ENCODE assay signal across 8 mouse cellular contexts in genomic region chr19:29066981-29067471, GRCm38 (mm10). TPM values are rescaled to one million over a fixed set of nuclear protein-coding genes. Genes with fewer than 3 reads are reported as not detected.
DNase-seq lines count a peak whose midpoint lies in the region; ATAC-seq and TF ChIP-seq lines count a peak whose summit lies in the region.

No protein-coding gene starts in this region.

- H3K9me3 ChIP-seq in forebrain, embryonic 15.5 days, result no peaks in the 10 kb centered on the region
- no peaks in the 10 kb centered on the region for H3K9me3 ChIP-seq in hindbrain, embryonic 13.5 days
- H3K9me3 ChIP-seq in midbrain, embryonic 16.5 days (replicated peaks; ENCODE audit: control insufficient read depth, low read length, poor library complexity, severe bottlenecking), result no peaks in the 10 kb centered on the region
- H3K9me3 ChIP-seq in stomach, embryonic 16.5 days (replicated peaks; ENCODE audit: control insufficient read depth, low read length), result no peaks in the 10 kb centered on the region

- no peak overlapping the region for H3K9ac ChIP-seq in forebrain, embryonic 15.5 days (replicated peaks)
- no peak overlapping the region for H3K9ac ChIP-seq in hindbrain, embryonic 13.5 days
- peak overlapping the region; percentile 56 for H3K9ac ChIP-seq in liver, adult 2 months (ENCODE audit: low read depth, low read length)
- H3K9ac ChIP-seq in midbrain, embryonic 16.5 days (ENCODE audit: low read depth, low read length), result no peak overlapping the region
- H3K9ac ChIP-seq in stomach, embryonic 16.5 days (ENCODE audit: low read length), result peak overlapping the region; percentile 19

- peak overlapping the region; percentile 6; the same call in 1 of the 2 replicates for H3K4me2 ChIP-seq in forebrain, embryonic 15.5 days (replicated peaks)
- peak overlapping the region; percentile 32 for H3K4me2 ChIP-seq in hindbrain, embryonic 13.5 days
- H3K4me2 ChIP-seq in midbrain, embryonic 16.5 days (ENCODE audit: low read length), result peak overlapping the region; percentile 37
- H3K4me2 ChIP-seq in stomach, embryonic 16.5 days (ENCODE audit: low read depth, low read length), result peak overlapping the region; percentile 44

- H3K27me3 ChIP-seq in forebrain, embryonic 15.5 days, result no peaks in the 10 kb centered on the region
- H3K27me3 ChIP-seq in hindbrain, embryonic 13.5 days, result no peaks in the 10 kb centered on the region
- no peaks in the 10 kb centered on the region for H3K27me3 ChIP-seq in liver, adult 2 months (ENCODE audit: control insufficient read depth, insufficient read depth, low read length)
- H3K27me3 ChIP-seq in midbrain, embryonic 16.5 days (ENCODE audit: control insufficient read depth, insufficient read depth, low read depth, low read length), result no peaks in the 10 kb centered on the region
- H3K27me3 ChIP-seq in stomach, embryonic 16.5 days (ENCODE audit: control insufficient read depth, insufficient read depth, low read length), result no peaks in the 10 kb centered on the region

- no peak overlapping the region for H3K27ac ChIP-seq in forebrain, embryonic 15.5 days (replicated peaks)
- H3K27ac ChIP-seq in hindbrain, embryonic 13.5 days, result no peak overlapping the region
- H3K27ac ChIP-seq in liver, adult 2 months (replicated peaks; ENCODE audit: insufficient read depth, low read depth, low read length), result peak overlapping the region; percentile 59
- H3K27ac ChIP-seq in midbrain, embryonic 16.5 days (ENCODE audit: low read length), result no peak overlapping the region
- peak overlapping the region; percentile 40 for H3K27ac ChIP-seq in stomach, embryonic 16.5 days (ENCODE audit: low read length)

- no peaks in the 10 kb centered on the region for H3K79me2 ChIP-seq in liver, adult 2 months (ENCODE audit: control insufficient read depth, insufficient read depth, low read length)

- TF ChIP-seq CTCF in liver, adult 2 months (IDR thresholded peaks at IDR 0.05; ENCODE audit: low read depth, low read length), result no peak

- 22% methylated on average over 11 of the region's 11 CpGs for WGBS in forebrain, embryonic 15.5 days
- WGBS in hindbrain, embryonic 13.5 days, result 16% methylated on average over 11 of the region's 11 CpGs
- 7% methylated on average over 11 of the region's 11 CpGs for WGBS in liver, adult 2 months
- WGBS in midbrain, embryonic 16.5 days, result 21% methylated on average over 11 of the region's 11 CpGs
- 12% methylated on average over 11 of the region's 11 CpGs for WGBS in stomach, embryonic 16.5 days

- peak; percentile 76; the same call in 1 of the 2 replicates for TF ChIP-seq POLR2A in liver, adult 2 months (IDR thresholded peaks at IDR 0.05; ENCODE audit: extremely low read depth, insufficient read depth, low read length)

- H3K36me3 ChIP-seq in forebrain, embryonic 15.5 days, result no peaks in the 10 kb centered on the region
- no peaks in the 10 kb centered on the region for H3K36me3 ChIP-seq in hindbrain, embryonic 13.5 days
- H3K36me3 ChIP-seq in liver, adult 2 months (ENCODE audit: control insufficient read depth, insufficient read depth, low read length), result no peaks in the 10 kb centered on the region
- no peaks in the 10 kb centered on the region for H3K36me3 ChIP-seq in midbrain, embryonic 16.5 days (ENCODE audit: control insufficient read depth, insufficient read depth, low read length)
- no peaks in the 10 kb centered on the region for H3K36me3 ChIP-seq in stomach, embryonic 16.5 days (ENCODE audit: control insufficient read depth, insufficient read depth, low read length)

- no peak overlapping the region for H3K4me3 ChIP-seq in forebrain, embryonic 15.5 days
- peak overlapping the region; percentile 17; the same call in 1 of the 2 replicates for H3K4me3 ChIP-seq in hindbrain, embryonic 13.5 days
- peak overlapping the region; percentile 35 for H3K4me3 ChIP-seq in liver, adult 2 months (ENCODE audit: insufficient read depth, low read depth, low read length)
- H3K4me3 ChIP-seq in midbrain, embryonic 16.5 days (ENCODE audit: low read depth, low read length), result no peak overlapping the region
- H3K4me3 ChIP-seq in stomach, embryonic 16.5 days (replicated peaks; ENCODE audit: low read length), result peak overlapping the region; percentile 27

- peaks cover 8% of the 10 kb centered on the region; the same call in 1 of the 2 replicates for H3K4me1 ChIP-seq in forebrain, embryonic 15.5 days
- peaks cover 15% of the 10 kb centered on the region; the same call in 1 of the 2 replicates for H3K4me1 ChIP-seq in hindbrain, embryonic 13.5 days (replicated peaks)
- H3K4me1 ChIP-seq in liver, adult 2 months (ENCODE audit: control insufficient read depth, insufficient read depth, low read length), result peaks cover 13% of the 10 kb centered on the region; the same call in 1 of the 2 replicates
- peaks cover 2% of the 10 kb centered on the region; the same call in 1 of the 2 replicates for H3K4me1 ChIP-seq in midbrain, embryonic 16.5 days (ENCODE audit: control insufficient read depth, insufficient read depth, low read length)
- H3K4me1 ChIP-seq in stomach, embryonic 16.5 days (ENCODE audit: control insufficient read depth, insufficient read depth, low read length), result peaks cover 15% of the 10 kb centered on the region

- peak; percentile 85 for DNase-seq in layer of hippocampus, adult 11-12 months (ENCODE audit: low spot score)
- no peak for DNase-seq in layer of hippocampus, postnatal 14 days (ENCODE audit: low spot score in 2 of 2)
- DNase-seq in c-Kit-negative CD71-positive TER-119-positive erythroid progenitor cells, embryonic 14.5 days (ENCODE audit: low read depth, low spot score), result peak; percentile 94
- DNase-seq in liver, adult 2 months (ENCODE audit: extremely low read depth, low read depth, low spot score), result peak; percentile 98

- ATAC-seq in forebrain, embryonic 15.5 days (replicated peaks), result no peak
- peak; percentile 33; the same call in 1 of the 2 replicates for ATAC-seq in hindbrain, embryonic 13.5 days (ENCODE audit: low FRiP score)
- no peak for ATAC-seq in midbrain, embryonic 16.5 days
- peak; percentile 67; the same call in 1 of the 2 replicates for ATAC-seq in stomach, embryonic 16.5 days (ENCODE audit: insufficient read depth, low FRiP score)

RNA-seq across cellular contexts. Expression of gene Ak3, which starts 19.3 kb away (rescaled TPM):
- total RNA-seq in layer of hippocampus, postnatal 14 days (2021), result 10 to 100 TPM; 57.5 to 57.6 TPM
- 69.6 and 77.5 TPM in 2 replicates for polyA plus RNA-seq in forebrain, embryonic 15.5 days (2015; fragmentation: Nextera tagmentation; extraction: Ambion mirVana)
- polyA plus RNA-seq in hindbrain, embryonic 13.5 days (2015; fragmentation: Nextera tagmentation; extraction: Ambion mirVana), result 60.7 and 61.6 TPM in 2 replicates
- total RNA-seq in liver, adult 2 months (2014; rRNA removed), result 241 and 247 TPM in 2 replicates
- 183 and 205 TPM in 2 replicates for polyA plus RNA-seq in liver, adult 2 months (2012; rRNA removed)
- 64.3 and 75.1 TPM in 2 replicates for polyA plus RNA-seq in midbrain, embryonic 16.5 days (2015; fragmentation: Nextera tagmentation; extraction: Ambion mirVana)
- polyA plus RNA-seq in stomach, embryonic 16.5 days (2015; fragmentation: Nextera tagmentation; extraction: Ambion mirVana), result 118 and 125 TPM in 2 replicates

RNA-seq across cellular contexts. Expression of gene Rcl1, which starts 34.1 kb away (rescaled TPM):
- 10 to 100 TPM; 15.1 to 15.2 TPM for total RNA-seq in layer of hippocampus, postnatal 14 days (2021)
- 36.4 and 37.0 TPM in 2 replicates for polyA plus RNA-seq in forebrain, embryonic 15.5 days (2015; fragmentation: Nextera tagmentation; extraction: Ambion mirVana)
- polyA plus RNA-seq in hindbrain, embryonic 13.5 days (2015; fragmentation: Nextera tagmentation; extraction: Ambion mirVana), result 27.6 and 30.6 TPM in 2 replicates
- 117 and 132 TPM in 2 replicates for total RNA-seq in liver, adult 2 months (2014; rRNA removed)
- 75.7 and 87.8 TPM in 2 replicates for polyA plus RNA-seq in liver, adult 2 months (2012; rRNA removed)
- 35.2 and 39.4 TPM in 2 replicates for polyA plus RNA-seq in midbrain, embryonic 16.5 days (2015; fragmentation: Nextera tagmentation; extraction: Ambion mirVana)
- polyA plus RNA-seq in stomach, embryonic 16.5 days (2015; fragmentation: Nextera tagmentation; extraction: Ambion mirVana), result 53.3 and 53.5 TPM in 2 replicates

Comparison
In these comparisons a context has a peak if more than half of its experiments do, and no peak if none do; other contexts are left out.
1. DNase-seq: peak in layer of hippocampus, adult 11-12 months (single experiment), c-Kit-negative CD71-positive TER-119-positive erythroid progenitor cells, embryonic 14.5 days (single experiment) and liver, adult 2 months (single experiment); none in layer of hippocampus, postnatal 14 days (0 of 2).
2. ATAC-seq: peak in hindbrain, embryonic 13.5 days (single experiment) and stomach, embryonic 16.5 days (single experiment); none in forebrain, embryonic 15.5 days (single experiment) and midbrain, embryonic 16.5 days (single experiment).
3. H3K27ac ChIP-seq: peak in liver, adult 2 months (single experiment) and stomach, embryonic 16.5 days (single experiment); none in forebrain, embryonic 15.5 days (single experiment), hindbrain, embryonic 13.5 days (single experiment) and midbrain, embryonic 16.5 days (single experiment).
4. H3K4me3 ChIP-seq: peak in hindbrain, embryonic 13.5 days (single experiment), liver, adult 2 months (single experiment) and stomach, embryonic 16.5 days (single experiment); none in forebrain, embryonic 15.5 days (single experiment) and midbrain, embryonic 16.5 days (single experiment).
5. H3K9ac ChIP-seq: peak in liver, adult 2 months (single experiment) and stomach, embryonic 16.5 days (single experiment); none in forebrain, embryonic 15.5 days (single experiment), hindbrain, embryonic 13.5 days (single experiment) and midbrain, embryonic 16.5 days (single experiment).
6. Peak in every context shown above with its lines, with median percentiles within 50 percentile points of each other: H3K4me2 ChIP-seq.